Mouse (Mus musculus) midbrain, embryonic 13.5 days (tissue): Measurements from ENCODE around the gene Gm45844. TPM values are rescaled to one million over a fixed set of nuclear protein-coding genes. Genes with fewer than 3 reads are reported as not detected.

ENCODE experiments used
- microRNA-seq: library from miRNA; unstranded; fragments of <30 nt; microRNA quantifications from one replicate; pipeline ENCODE4, GENCODE M21; 2016
- polyA plus RNA-seq: library from polyadenylated mRNA; unstranded; fragments of >200 nt; fragmentation: Nextera tagmentation; extraction: Ambion mirVana; gene quantifications from 2 replicates; pipeline ENCODE4 v1.2.1, GENCODE M21; 2015

Gm45844 gene
- polyA plus RNA-seq, 1 experiment from 2014 or later: 6.0 TPM

Small RNA genes lying within 50 kb of the gene (microRNA-seq; reads per million reads assigned to microRNA genes)
- gene Mir5620: 2.5 reads per million, percentile 7 among the genes with 10 or more reads in this experiment

Other genes starting within 250 kb of the Gm45844 start
- 23.1 TPM in 2 replicates for gene Zfp954, start 156.8 kb downstream of the Gm45844 start, polyA plus RNA-seq
- gene Zfp773, start 141.5 kb downstream of the Gm45844 start, polyA plus RNA-seq: 21.6 and 21.7 TPM in 2 replicates
- gene Zfp418, start 107.0 kb downstream of the Gm45844 start, polyA plus RNA-seq: 3.5 and 3.8 TPM in 2 replicates
- 8.9 and 9.0 TPM in 2 replicates for gene Zfp772, start 68.3 kb downstream of the Gm45844 start, polyA plus RNA-seq
- 0.71 and 1.5 TPM in 2 replicates for gene Vmn2r29, start 31.0 kb downstream of the Gm45844 start, polyA plus RNA-seq
- 150 and 157 TPM in 2 replicates for gene Clcn4, start 22.6 kb upstream of the Gm45844 start, polyA plus RNA-seq
- not detected in 2 replicates for gene Vmn2r30, start 59.3 kb upstream of the Gm45844 start, polyA plus RNA-seq
- not detected in 2 replicates for gene Gm45783, start 96.3 kb upstream of the Gm45844 start, polyA plus RNA-seq
- not detected in 2 replicates for gene Vmn2r31, start 121.4 kb upstream of the Gm45844 start, polyA plus RNA-seq
- not detected in 2 replicates for gene Vmn2r32, start 201.7 kb upstream of the Gm45844 start, polyA plus RNA-seq